Mouse (Mus musculus): ENCODE data around the gene Ankfy1.
"Not testable (repeated sequence)": the region's sequence is repeated elsewhere in the genome, so short reads cannot be mapped to it uniquely, and the experiment has no call there.

Gene Ankfy1

DNA sequence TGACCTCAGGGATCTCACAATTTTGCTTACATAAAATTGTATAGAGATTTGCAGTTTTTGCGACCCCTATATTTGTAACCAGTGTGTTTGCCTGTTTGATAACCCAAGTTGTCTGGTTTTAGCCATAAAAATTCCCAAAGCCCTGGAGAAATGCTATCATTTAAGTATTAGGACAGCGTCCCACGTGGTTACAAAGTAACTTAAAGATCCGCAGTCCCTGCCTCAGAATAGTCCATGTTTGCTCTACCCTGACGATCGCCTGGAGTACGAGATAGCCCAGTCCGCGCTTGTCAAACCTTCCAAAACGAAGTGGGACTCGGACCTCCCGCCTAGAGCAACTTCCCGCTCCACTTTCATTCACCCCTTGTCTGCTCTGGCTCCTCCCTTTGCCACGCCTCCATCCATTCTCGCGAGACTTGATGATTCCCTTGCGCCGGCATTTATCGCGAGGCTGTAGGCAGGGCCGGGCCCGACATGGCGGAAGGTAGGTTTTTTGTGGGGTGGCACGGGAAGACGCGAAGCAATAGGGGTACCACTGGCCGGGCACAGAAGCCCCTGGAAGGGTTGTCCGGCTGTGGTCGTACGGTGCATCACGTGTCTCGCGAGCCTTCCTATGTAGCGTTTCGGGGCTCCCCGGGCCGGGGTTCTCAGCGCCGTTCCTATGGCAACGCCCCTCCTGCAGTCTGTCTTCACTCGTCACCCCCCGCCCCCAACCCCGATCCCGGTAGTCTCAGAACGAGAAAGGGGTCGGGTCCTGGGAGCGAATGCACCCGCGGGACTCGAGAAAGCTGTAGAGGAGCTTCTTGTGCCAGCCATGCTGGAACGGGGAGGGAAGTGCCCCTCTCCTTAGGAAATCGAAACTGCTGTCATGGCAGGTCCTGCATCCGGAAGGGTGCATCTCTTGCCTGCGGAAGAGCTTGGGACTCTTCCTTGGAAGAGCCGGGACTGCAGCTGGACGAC lies at the start of gene Ankfy1:
TSS of gene Ankfy1 (plus strand) at position 456 of the 960 bp plus-strand sequence.
- peak; percentile 97 to 98 for DNase-seq (ENCODE audit: low spot score in 2 of 2)

DNA sequence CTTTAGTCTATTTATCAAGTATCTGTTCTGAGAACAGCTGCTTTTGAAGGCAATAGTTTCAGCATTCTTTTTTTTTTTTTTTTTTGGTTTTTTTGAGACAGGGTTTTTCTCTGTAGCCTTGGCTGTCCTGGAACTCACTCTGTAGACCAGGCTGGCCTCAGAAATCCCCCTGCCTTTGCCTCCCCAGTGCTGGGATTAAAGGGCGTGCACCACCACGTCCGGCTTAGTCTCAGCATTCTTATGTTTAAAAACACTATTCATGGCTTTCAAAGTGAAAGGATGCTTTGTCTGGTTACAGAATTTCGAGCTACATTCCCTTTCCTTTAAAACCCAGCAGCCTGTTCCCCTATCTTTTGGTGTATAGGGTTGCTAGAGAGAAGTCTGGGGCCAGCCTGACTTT lies 47.1 kb upstream of the Ankfy1 start:
- no peak for DNase-seq (ENCODE audit: low spot score in 2 of 2)

DNA sequence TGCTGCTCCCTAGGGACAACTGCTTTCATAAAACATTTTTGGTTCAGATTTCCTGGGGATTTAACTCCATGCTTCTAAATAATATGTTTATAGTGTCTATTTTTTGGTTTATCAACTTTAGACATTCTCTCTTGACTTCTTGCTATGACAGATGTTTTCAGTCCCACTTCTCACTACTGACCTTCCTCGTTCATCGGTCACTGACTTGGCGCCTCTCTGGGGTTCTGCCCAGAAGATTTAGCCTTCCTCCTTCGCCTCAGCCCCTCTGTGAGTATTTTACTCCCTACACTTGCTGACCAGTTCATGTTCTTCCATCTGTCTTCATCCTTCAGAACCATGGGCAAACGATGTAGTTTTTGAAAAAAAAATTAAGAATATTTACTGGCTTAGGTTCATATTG lies 44.4 kb upstream of the Ankfy1 start:
- peak; percentile 3 to 9 for DNase-seq (ENCODE audit: low spot score in 2 of 2)

DNA sequence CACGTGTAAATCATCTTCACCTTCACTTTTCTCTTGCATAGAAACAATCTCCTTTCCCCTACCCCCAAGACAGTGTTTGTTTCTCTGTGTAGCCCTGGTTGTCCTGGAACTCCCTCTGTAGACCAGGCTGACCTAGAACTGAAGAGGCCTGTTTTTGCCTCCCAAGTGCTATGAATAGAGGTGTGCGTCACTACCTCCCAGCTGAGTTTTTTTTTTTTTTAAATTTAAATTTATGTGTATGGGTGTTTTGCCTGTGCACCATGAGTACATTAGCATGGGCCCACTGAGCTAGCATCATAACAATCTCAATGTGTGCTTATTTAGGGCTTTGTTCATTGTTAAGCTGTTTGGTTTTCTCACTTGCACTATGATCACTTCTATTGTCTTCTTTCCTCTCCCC lies 39.5 kb upstream of the Ankfy1 start:
- DNase-seq (ENCODE audit: low spot score in 2 of 2), result no peak

DNA sequence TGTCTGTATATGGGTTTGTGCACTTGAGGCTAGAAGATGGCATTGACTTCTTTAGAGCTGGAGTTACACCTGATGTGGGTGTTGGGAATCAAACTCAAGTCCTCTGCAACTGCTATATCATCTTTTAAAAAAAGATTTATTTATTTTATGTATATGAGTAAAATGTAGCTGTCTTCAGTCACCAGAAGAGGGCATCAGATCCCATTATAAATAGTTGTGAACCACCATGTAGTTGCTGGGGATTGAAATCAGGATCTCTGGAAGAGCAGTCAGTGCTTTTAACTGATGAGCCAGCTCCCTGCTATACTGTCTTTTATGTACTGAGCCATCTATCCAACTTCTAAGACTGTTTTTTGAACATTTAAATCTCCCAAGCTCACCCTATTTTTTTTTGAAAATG lies 29.9 kb upstream of the Ankfy1 start:
- DNase-seq (ENCODE audit: low spot score in 2 of 2), result no peak

DNA sequence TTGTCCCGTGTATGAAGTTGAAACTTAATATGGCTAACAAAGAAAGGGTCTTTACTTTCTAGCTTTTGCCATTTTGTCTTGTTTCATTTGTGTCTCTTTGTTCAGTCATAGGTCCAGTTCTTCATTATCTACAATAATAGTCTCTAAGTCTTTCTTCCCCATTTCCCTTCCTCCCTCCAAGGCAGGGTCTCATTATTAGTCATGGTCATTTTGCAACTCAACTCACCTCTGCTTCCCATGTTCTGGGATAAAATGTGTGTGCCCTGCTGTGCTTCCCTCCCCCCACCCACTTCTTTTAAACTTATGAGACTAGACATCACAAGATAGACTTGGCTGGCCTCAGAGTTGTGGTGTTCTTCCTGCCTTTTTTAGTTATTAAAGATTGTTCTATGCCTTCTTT lies 29.4 kb upstream of the Ankfy1 start:
- no peak for DNase-seq (ENCODE audit: low spot score in 2 of 2)

DNA sequence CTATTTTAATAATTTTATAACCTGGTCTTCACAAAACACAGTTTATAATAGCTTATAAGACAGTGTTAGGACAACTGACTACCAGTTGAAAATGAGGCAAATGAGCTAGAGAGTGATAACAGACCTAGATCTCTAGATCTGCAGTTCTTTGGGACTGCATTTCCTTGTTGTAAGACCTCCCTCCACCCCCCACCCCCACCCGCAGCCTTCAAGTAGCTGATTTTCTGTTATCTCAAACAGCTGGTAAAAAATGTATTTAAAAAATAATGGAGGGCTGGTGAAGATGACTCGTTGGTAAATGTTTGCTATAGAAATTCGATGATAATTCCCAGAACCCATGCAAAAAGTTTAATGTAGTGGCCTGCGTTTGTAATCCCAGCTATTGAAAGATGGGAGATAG lies 25.2 kb upstream of the Ankfy1 start:
- no peak for DNase-seq (ENCODE audit: low spot score in 2 of 2)

DNA sequence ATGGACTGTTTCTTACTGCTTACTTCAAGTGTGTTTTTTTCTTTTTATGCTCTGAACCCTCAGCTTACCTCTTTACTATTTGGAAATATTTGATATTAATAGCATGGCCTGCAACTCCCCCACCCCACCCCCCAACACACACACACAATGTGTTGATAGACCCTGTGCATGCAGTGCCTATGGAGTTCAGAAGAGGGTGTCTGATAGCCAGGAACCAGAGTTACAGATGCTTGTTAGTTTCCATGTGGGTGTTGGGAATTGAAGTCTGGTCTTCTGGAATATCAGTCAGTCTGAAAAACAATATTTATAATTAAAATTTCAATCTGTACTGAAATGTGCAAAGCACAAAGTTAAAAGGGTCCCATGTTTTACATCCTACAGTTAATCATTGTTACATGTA lies 19.2 kb upstream of the Ankfy1 start:
- no peak for DNase-seq (ENCODE audit: low spot score in 2 of 2)

DNA sequence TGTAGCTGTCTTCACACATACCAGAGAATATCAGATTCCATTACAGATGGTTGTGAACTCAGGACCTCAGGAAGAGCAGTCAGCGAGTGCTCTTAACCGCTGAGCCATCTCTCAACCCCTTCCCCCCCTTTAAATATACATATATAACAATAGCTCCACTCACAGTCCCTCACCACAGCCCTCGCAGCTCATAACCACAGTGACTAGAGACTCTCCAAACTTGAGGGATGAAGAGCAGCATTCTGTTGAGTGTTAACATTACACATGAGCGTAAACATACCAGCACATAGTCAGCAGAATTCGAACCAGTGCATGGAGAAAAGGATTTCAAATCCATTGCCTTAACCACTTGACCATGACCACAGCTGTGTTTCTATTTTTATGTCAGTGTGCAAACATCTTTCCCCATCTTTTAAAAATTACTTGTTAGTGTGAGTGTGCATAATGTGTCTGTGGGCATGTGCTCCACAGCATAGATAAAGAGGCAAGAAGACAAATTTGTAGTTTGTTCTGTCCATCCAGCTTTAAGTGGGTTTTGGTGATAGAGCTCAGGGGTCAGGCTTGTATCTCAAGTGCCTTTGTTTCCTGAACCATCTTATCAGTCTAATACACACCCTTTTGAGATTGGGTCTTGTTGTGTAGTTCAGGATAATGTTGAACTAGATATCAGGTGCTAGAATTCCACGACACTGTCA lies 18.4 kb upstream of the Ankfy1 start:
- no peak for DNase-seq (ENCODE audit: low spot score in 2 of 2)

DNA sequence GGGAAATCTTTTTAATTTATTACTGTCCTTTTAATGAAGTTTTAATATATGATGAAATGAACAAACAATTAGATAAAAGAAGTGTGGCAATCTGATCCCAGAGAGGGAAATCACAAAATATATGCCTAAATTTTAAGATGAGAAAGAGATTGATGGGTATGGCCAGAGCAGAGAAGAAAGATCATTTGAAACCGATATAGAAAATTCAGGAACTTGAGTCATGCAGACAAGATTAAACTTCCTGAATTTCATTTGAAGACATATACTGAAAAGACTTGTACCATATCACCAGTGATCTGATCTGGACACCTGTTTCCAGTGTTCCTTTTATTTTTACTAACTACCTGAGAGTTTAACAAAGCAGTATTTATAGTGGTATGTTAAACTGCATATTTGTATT lies 17.4 kb upstream of the Ankfy1 start:
- DNase-seq (ENCODE audit: low spot score in 2 of 2), result no peak

DNA sequence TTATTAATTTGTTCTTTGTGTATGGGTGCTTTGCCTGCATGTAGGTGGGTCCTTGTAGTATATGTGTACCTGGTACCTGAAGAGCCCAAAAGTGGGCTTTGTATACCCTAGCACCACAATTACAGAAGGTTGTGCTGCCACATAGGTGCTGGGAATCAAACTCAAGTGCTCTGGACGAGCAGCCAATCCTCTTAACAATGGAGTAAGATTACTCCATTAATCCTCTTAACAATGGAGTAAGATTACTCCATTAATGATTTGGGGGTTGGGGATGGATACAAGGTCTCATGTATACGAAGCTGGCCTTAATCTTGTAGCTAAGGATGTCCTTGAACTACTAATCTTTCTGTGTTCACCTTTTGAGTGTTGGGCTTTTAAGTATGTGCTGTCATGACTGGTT lies 14.5 kb upstream of the Ankfy1 start:
- no peak for DNase-seq (ENCODE audit: low spot score in 2 of 2)

DNA sequence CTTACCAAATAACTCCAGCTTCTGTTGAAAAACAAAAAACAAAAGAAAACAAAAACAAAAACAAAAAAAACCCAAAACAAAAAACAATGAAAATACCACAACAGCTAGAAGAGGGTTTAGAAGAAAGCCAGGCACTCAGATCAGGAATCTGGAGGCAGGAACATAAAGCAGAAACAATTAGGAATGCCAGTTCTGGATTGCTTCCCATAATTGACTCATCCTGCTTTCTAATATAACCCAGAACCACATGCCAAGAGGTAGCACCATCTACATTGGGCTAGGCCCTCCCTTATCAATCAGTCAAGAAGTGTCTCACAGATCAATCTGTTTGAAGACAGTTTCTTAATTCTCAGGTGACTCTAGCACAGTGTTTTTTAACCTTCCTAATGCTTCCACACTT lies 9.1 kb upstream of the Ankfy1 start:
- DNase-seq (ENCODE audit: low spot score in 2 of 2), result no peak

DNA sequence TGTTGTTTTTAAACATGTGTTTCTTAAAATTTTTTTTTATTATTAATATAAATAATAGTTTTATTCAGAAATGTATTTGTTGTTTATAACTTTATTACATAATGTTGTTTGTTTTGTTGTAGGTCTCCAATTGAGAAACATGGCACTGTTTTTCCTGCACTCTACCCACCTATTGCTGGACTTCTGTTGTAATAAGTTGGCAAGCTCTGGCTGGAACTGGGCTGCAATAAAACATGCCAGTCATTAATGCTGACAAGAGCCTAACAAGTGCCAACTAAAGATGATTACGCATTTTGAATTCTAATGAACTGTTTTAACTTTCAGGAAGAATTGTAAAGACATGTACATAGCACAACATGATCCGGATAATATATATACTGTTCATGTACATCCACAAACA lies 6.4 kb upstream of the Ankfy1 start:
- no peak for DNase-seq (ENCODE audit: low spot score in 2 of 2)

DNA sequence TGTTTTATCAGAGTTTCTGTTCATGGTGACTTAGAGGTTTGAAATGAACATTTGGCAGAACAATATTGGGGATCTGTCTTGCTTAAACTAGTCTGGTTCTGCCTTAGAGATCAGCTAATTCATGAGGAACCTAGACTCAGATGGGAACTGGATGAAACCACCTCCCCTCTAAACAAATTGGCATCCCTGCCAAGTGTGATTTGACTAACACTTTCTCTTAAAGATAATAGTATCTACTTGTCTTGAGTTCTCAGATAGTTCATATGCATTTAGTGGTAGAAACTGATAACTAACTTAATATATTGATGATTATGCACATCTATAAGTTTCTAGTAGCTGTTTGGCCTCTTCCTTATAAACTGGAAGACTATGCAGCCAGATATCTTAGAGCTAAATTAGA lies 3.1 kb upstream of the Ankfy1 start:
- no peak for DNase-seq (ENCODE audit: low spot score in 2 of 2)

DNA sequence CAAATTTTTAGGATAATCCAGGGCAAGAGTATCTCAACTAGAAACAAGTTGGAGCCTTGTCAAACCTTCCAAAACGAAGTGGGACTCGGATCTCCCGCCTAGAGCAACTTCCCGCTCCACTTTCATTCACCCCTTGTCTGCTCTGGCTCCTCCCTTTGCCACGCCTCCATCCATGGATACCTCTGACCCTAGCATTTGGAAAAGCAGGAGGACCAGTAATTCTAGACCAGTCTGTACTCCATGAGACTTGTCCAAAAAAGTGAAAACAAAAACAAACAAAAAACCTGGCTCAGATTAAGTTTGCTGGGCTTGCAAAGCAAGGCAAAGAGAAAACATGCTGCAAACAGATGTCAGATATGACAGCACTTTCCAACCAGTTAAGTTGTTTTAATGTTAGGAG lies 1.6 kb upstream of the Ankfy1 start:
- DNase-seq (ENCODE audit: low spot score in 2 of 2), result no peak

DNA sequence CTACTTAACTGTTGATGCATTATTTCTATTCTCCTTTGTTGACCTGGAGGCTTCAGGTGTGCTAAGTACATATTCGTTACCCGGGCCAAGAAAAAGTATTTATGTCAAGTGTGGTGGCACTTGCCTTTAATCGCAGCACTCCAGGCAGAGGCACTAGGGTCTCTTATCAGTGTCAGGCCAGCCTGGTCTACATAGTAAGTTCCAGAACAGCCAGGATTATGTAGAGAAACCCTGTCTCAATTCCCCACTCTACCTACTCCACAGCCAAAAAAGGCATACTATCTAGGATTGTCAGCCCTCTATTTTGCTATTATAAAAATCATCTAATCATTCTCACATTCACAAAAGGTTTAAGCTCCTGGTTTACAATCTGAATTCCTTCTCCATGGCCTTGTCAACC lies 691 bp upstream of the Ankfy1 start:
- DNase-seq (ENCODE audit: low spot score in 2 of 2), result peak; percentile 34 to 55

DNA sequence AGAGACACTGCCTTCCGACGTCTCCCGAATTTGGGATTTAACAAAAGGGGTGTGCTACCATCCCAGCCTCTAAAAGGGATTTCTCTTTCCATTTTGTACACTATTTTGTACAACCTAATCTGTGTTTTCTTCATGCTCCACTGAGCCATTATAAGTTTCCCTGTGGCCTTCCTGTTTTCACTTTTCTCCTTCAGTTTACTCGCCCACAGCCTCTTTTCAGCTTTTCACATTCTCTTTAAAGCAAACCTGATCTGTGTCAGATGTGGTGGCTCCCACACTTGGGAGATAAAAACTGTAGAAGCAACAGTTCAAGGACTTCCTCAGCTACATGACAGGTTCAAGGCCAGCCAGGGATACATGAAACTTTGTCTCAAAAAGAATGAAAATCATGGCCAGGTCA lies 2.5 kb downstream of the Ankfy1 start:
- peak in 1 of 2 experiments; percentile 18 for DNase-seq (ENCODE audit: low spot score in 2 of 2)

DNA sequence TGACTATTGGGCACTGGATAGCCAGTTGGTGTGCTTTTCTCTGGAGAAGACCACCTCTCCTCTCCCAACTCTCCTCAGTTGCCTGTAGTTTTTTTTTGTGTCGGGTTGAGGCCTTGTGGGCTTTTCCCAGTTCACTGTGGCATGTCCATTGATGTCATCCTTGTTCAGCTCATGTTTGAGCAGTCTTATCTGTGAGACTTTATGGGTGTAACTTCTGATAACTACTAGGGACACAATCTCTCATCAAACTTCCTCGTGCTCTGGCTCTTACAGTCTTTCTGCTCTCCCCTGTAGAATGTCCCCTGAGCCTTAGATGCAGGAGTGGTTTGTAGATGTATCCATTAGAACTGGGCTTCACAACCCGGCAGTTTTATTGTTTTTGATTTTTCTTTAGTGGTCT lies 5.2 kb downstream of the Ankfy1 start:
- no peak for DNase-seq (ENCODE audit: low spot score in 2 of 2)

DNA sequence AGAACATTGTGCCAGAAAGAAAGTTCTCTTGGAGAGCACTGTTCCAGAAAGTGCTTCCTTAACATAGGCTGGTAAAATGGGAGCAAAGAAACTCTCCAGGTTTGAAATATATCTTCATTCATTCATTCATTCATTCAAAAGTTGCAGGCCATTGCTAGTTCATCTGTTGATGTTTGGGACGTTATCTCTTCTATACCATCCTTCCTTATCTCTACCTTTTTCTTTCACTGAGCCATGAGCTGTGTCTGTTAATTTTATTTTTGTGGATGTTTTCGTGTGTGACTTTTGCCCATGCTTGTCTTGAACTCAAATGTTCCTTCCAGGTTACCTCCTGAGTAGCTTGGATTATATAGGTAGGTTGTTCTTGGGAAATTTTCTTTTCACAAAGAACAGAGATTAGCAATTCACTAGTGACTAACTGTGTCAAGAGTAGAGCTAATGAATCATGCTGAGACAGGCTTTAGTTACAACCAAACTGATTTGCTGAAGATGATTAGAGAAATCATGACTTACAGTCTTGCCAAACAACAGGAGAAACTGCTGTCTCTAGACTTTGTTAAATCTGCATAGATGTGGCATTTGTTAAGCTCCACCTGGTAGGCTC lies 6.7 kb downstream of the Ankfy1 start:
- DNase-seq (ENCODE audit: low spot score in 2 of 2), result no peak

DNA sequence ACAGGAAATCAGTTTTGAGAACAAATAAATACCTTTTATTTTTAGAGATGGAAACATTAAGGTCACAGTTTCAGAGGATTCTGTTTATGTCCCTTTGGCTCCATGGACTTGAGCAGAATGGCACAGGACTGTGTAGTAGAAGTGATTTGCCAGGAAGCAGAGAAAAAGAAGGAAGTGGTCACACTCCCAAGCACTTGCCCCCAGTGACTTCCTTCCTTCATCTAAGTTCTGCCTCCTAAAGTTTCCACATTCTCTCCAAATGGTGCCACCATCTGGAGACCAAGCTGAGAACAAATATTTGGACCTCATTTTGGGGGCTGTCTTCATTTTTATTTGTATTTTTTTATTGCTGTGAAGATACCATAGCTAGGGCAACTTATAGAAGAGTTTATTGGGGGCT lies 7.5 kb downstream of the Ankfy1 start:
- no peak for DNase-seq (ENCODE audit: low spot score in 2 of 2)

DNA sequence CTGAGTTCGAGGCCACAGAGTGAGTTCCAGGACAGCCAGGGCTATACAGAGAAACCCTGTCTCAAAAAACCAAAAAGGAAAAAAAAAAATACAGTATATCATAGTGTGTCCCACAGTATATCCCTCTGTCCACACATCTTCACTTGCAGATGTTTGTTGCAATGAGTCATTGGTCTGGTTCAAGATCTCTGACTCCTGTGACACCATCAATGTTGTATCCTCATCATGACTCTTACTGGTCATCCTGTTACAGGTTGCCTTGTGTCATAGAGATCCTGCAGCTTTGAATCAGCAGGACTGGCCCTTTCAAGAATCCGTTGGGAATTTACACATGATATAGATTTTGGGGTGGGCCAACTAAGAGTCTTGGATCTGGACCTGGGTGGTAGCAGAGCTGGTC lies 15.3 kb downstream of the Ankfy1 start:
- DNase-seq (ENCODE audit: low spot score in 2 of 2), result not testable (repeated sequence)

DNA sequence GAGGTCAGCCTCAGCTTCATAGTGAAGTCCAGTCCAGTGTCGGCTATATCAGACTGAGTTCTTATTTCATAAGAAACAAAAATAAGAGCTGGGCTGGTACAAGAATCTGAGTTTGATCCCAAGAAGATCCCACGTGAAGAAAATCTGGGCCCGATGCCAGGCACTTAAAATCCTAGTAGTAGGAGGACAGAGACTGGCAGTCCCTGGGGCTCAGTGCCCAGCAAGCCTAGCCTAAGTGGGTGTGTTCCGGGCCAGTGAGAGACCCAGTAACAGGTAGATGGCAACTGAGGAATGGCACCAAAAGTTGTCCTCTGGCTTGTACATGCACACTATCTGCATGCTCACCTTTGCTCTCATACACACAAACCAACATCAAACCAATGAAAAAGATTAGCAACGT lies 22.9 kb downstream of the Ankfy1 start:
- DNase-seq (ENCODE audit: low spot score in 2 of 2), result no peak

DNA sequence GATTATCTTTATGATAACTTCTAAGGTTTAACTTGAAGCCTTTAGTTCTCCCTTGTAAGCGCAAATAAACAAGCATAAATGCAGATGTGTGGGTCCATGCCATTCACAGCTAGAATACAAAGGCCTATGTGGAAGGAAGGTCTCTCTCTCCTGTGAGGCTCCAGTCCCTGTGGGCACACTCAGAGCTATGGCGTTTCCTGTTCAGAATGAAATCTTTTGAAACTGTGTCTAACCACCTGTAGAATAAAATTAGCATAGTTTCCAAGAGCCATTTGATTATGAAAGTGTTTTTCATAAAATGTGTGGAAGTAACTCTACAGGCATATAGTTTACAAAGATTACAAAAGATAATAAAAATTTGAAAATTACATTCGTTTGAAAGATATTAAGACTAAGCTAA lies 28.4 kb downstream of the Ankfy1 start:
- no peak for DNase-seq (ENCODE audit: low spot score in 2 of 2)

All from spleen, postnatal 36 days (tissue).